Mouse (Mus musculus) cerebellum, postnatal 36 days (tissue): ENCODE results near the gene Erh.

Experiments
- DNase-seq, 2 experiments: peaks; one replicate each; pipeline ENCODE4 v3.0.0; 2021 to 2022; ENCODE audit warnings: mixed read lengths in 2 of 2

Erh gene

DNA sequence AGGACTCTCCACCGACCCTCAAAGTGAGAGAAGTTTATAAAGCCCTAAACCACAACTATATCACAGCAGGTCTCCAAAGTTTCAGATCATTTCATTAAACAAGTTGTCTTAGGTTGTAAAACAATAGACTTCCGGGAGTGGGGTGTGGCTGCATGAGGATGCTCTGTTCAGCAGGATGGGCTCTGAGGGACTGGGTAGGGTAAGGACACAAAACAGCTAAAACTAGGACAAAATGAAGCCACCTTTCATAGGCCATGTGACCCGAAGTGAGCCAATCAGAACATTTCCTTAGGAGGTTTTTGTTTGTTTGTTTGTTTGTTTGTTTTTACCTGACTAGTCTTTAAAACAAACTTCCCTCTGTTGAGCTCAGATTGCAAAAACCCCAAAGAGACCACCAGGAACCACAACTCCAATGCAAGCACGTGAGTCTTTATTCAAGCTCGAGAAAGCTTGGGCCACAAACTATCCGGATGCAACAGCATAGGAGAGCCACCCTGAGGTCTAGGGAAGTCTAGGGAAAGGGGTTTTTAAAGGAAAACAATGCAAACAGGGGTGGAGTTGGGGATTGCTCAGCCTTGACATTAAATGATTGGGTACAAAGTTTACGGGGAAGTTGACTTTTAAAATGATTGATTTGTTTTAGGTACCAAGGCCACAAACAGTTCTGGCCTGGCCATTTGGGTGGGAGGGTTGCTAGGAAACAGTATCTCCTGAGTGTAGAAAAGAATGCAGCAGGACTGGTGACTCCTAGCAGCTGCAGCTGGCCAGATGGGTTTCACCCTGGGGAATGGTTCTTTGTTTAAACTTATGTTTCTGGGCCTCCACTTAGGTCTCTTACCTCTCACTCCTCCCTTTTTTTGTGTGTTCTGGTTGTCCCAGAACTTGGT is 28.5 kb downstream of the Erh start:
- no peak for DNase-seq

DNA sequence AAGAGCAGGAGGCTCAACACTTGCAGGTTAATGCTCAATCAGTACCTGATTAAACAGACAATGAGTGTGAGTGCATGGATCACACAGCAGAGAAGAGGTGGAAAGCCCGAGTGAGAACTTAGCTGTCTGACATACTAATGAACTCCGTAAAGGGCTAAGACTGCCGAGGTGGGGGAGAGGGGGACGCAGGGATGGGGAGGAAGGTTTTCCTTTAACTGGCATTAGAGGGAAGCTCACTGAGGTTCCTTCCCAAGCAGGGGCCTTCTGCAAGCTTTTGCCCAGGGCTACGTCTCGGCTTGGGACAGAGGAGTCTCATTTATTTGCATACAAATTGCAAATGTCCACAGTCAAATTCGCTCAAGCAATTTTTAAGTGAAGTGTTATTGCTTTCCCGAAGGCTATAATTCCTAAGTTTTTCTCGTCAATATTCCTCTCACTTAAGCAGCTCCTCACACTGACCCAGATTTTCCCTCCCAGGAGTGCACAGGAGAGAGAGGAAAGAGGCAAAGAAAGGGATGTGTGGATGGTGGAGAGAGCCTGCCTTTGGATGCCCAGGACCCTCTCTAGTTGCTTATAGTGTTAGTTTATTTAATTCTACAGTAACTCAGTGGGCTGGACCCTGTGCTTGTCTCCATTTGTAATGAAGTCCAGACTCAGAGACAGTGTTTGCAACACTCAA is 31.9 kb downstream of the Erh start:
- DNase-seq = no peak

DNA sequence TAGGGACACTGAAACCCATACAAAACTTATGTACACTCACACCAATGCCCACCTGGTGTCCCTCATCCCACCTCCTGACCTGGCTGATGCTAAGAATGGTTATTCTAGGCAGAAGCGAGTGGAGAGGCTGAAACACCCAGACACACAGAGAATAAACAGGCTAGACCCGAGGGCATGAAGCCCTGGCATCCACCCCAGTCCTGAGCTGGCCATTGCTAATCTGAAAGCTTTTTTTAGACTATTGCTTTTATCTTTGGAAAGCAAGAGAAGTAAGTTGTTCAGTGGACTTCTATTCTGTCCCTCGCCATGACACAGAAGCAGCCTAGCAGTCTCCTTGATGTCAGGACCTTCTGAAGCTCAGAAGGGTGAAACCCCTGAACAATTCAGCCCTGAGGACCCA is 34.2 kb downstream of the Erh start:
- DNase-seq = no peak

DNA sequence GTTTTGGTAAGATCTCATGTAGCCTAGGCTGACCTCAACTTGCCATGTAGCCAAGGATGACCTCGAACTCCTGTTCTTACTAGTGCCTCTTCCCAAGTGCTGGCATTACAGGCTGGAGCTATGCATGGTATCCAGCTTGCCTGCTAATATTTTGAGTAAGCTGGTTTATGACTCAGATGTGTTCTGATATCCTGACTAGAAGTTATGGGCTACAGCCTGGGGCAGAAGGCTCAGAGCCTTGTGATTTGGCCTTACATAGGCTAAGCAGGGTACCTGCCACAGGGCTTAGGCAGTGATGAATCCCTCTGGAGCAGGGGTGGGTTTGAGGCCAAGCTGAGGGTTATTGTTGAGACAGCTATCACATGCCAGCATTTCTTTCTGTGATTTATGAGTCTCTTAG is 35.6 kb downstream of the Erh start:
- no peak for DNase-seq

DNA sequence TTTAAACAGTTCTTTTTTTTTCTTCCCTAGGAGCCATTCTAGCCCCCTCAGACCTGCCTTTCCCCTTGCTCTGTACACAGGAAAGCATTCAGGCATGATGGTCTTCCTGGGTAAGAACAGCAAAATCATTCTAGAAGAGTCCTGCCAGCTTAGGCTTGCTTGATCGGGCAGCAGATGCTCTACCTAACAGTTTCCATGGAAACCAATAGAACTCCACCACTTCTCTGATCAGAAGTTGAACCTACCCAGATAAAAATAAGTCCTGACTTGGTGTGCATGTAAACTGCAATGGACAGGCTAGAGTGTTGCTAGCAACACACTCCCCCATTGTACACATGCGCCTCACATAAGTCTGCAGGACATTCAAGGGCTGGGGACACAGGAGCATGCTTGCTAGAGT is 39.9 kb downstream of the Erh start:
- no peak for DNase-seq

DNA sequence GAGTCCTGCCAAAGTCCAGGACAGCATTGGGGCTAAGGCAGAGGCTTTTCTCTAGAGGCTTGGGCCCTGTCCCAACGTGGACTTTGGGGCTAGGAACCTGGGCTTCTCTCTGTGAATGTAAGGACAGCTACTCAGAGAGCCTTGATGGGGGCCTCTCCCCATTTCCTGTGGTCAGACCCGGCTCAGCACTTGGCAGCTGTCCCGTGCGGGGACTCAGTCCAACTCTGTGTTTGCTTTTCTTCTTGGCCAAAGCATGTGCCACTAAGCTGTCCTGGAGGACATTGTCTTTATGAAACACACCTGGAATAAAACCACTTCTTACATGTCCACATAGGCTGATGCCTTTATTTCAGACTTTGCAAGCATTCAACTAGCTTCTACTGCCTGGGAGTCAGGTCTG is 40.6 kb downstream of the Erh start:
- DNase-seq = no peak

DNA sequence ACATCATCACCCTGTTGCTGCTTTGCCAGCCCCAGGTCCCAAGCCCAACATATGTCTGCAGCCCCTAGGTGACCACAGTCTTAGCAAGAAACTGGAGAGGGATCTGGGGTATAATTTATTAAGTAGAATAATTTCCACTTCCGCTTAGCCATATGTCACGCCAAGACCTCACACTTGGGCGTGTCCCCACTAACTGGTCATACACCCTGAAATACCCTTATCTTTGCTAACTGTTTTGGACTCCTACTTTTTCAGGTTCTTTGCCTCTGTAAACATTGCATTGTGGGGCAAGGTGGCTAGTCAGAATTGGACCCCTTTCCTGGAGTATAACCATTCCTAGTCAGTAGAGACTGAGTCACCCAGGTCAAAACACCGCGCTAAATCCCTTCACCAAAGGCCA is 41.7 kb downstream of the Erh start:
- no peak for DNase-seq

DNA sequence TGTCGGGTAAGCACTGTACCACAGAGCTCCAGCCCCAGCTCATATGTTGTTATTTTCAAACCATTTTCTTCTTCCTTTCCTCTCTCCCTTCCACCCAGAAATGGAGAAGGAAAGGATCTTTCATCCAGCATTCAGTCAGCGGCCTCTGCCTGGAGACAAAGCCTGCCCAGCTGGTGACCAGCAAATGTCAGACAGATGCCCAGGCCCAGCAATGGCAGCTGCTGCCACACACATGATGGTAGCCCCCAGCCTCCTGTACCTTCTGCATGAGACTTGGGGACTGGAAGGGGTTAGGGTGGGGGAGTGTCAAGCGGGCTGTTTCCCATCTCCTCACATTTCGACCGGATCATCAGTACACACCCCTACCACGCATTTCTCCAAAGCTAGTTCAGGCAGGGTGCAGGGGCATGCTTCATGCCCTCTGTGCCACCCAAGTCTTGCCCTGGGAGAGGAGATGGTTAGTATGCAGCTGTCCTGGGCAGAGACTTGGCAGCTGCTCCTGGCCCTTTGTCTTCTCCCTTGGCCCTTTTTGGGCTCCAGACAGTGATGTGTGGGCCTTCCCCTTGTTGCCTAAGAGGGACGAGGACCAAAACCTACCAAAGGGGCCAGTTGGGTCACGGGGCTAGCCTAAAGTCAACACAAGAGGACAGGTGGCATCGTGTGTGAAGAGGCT is 42.4 kb downstream of the Erh start:
- DNase-seq = no peak

DNA sequence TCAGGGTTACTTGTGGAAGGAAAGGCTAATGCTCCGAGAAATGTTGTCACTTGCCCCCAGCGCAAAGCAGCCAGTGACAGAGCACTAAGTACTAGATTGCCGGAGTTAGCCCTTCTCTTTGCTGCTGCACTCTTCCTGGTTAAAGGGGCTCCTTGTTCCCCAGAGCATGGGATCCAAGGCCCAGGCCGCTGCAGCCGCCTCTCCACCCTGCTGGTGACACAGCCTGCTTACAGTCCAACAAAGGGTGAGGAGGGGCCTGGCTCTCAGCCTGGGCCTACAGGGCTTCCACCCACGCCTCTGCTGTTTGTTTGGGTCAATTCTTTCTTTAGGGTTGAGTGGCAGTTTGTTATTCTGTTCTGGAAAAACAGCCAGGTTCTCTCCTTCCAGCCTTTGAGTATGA is 45.4 kb downstream of the Erh start:
- peak; percentile 17 to 42 for DNase-seq

DNA sequence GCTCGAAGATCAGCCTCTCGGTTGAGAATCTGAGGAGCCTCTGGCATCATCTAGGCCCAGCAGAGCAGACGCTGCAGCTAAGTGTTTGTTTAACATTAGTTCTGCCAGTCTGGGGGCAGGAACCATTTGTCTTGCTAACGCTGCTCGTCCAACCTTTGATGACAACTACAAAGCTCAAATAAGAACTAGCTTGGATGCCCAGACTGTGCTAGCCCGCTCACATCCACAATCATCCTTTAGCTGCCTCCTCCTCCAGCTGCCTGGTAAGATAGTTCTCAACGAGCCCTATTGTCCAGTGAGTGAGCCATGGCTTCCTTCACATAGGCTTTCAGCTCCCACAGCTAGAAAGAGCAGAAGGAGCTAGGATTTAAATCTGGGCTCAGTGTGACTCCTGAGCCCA is 45.9 kb downstream of the Erh start:
- DNase-seq = no peak

DNA sequence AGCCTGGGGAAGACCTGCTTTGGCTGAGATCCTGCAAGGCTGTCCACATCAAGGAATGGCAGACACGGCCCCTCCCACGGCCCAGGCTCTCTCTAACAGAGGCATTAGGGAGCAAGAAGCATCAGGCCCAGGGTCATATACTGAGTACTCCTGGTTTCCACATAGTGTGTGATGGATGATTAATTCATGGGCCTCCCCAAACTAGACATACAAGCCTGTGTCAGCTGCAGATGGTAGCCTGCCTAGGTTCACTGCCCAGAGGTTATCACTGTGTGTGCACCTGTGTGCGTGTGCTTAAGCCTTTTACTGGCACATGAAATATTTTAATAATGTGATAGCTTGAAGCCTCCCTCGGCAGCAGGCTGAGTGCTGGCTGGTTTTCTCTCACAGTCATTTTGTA is 48.2 kb downstream of the Erh start:
- no peak for DNase-seq

DNA sequence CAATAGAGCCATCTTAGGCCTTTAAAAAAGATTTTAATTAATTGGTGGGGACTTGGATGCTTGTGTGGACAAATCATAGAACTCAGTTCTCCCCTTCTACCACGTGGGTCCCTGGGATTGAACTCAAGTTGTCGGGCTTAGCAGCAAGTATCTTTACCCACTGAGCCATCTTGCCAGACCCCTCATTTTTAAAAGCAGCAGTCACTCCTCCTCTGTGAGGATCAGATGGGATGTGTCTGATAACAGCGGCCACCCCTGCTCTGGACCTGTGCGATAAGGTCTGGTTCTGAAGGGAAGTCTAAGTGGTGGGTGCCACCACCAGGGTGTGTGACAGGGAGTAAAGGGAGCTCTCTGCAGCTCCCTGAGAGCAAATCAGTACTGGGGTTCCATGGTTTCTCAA is 48.6 kb downstream of the Erh start:
- DNase-seq = no peak

DNA sequence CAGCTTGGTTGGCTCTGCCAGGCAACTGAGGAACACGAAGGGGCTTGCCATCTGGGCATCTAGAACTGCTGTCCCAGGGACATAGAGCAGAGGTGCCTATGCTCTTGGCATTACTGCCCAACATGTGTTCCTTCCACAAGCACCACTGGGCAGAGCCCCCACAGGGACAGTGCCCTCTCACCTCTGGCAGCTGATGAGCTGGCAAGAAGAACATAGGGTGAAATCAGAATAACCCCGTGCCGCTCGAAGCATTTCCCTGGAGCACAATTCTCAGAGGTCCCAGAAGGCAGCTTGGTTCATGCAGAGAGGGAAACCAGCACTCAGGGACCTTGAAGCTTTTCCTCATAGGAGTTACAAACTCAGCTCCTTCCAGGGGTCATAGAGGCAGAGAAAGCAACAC is 49.4 kb downstream of the Erh start:
- no peak for DNase-seq

DNA sequence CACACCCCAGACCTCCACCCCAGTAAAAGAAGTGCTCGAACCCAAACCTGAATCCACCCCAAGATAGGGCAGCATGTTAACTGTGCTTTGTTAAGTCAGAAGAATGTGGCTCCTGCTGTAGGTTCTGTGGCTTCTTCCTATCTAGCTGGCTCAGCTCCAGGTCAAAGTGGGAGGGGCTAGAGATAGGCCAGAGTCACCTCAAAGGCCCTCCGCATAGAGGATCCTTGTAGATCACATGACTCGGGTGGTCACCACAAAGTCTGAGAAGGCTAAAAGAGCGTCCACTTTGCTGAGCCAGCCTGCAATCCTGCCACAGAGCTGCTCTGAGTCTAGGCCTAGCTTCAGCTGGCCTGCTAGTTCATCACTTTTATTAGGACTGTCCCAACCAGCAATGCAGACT is 50.0 kb downstream of the Erh start:
- DNase-seq = no peak

DNA sequence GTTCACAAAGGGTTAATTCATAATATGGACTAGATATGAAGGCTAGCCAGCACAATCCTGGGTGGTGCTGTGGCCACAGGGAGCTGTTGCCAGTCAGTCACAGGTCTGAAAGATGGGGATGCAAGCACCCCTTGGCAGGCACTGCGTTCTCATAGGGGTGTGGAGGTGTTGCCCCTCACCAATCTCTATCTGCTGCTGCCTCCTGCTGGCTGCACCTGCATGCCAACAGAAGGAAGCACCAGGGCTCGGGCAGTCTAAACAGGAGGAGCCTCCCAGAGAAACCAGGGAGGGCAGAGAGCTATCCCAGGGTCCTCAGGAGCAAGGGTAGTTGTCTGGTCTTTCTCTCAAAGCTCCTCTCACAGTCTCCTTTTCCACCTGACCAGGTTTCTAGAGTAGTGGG is 59.2 kb downstream of the Erh start:
- peak; percentile 14 to 28 for DNase-seq
